Mouse (Mus musculus) lung, postnatal 36 days (tissue): ENCODE results near the gene Vmn1r172.
"Not testable (repeated sequence)": the region's sequence is repeated elsewhere in the genome, so short reads cannot be mapped to it uniquely, and the experiment has no call there.

Experiments
- DNase-seq: peaks from one replicate; pipeline ENCODE4 v3.0.0; 2022; ENCODE audit warnings: mixed read lengths

Vmn1r172 gene

GRCm38 (mm10) chr7:23658016-23658415, at the start of gene Vmn1r172:
TSS of gene Vmn1r172 (plus strand) at chr7:23658316.
- DNase-seq = no peak

GRCm38 (mm10) chr7:23630422-23630821, 27.7 kb upstream of the Vmn1r172 start, which contains the start of gene Vmn1r171:
TSS of gene Vmn1r171 (plus strand) at chr7:23630722.
- no peak for DNase-seq

- DNase-seq = not testable (repeated sequence)
Measured at GRCm38 (mm10) chr7:23700403-23700802, 42.3 kb downstream of the Vmn1r172 start, which contains the start of gene Vmn1r173. TSS of gene Vmn1r173 (plus strand) at chr7:23700703.
